Mouse (Mus musculus) embryonic facial prominence, embryonic 11.5 days (tissue): ENCODE data around the gene Eddm3b. TPM values are rescaled to one million over a fixed set of nuclear protein-coding genes. Genes with fewer than 3 reads are reported as not detected.
A peak's percentile ranks its signal among the peaks of the same experiment; 100 is the strongest.

Experiments
- ATAC-seq: fragments of 200-750 bp; cut with Nextera tagmentation; replicated peaks from 2 replicates; pipeline ENCODE4 v1.8.0; 2017; ENCODE audit warnings: low read depth; ENCODE audit not compliant: insufficient number of reproducible peaks, low FRiP score, low TSS enrichment
- DNase-seq: peaks from one replicate; pipeline ENCODE4 v3.0.0-alpha.2; 2015; ENCODE audit warnings: low spot score
- H3K27ac ChIP-seq: fragments of 300-500 bp; sonication (generic); replicated peaks from 2 replicates; pipeline ENCODE4 v1.5.1; 2014; ENCODE audit warnings: mild to moderate bottlenecking, low read depth, low read length, control low read depth
- H3K27me3 ChIP-seq: fragments of 300-500 bp; sonication (generic); 2 replicates; pipeline ENCODE4 v1.6.1; 2014; ENCODE audit warnings: mild to moderate bottlenecking, low read length, moderate library complexity, mixed read lengths; ENCODE audit not compliant: control insufficient read depth, insufficient read depth
- H3K36me3 ChIP-seq: fragments of 300-500 bp; sonication (generic); replicated peaks from 2 replicates; pipeline ENCODE4 v1.6.1; 2014; ENCODE audit warnings: low read depth, mild to moderate bottlenecking, low read length, moderate library complexity, mixed read lengths; ENCODE audit not compliant: control insufficient read depth, insufficient read depth
- H3K4me1 ChIP-seq: fragments of 300-500 bp; sonication (generic); 2 replicates; pipeline ENCODE4 v1.6.1; 2014; ENCODE audit warnings: low read length, mixed read lengths; ENCODE audit not compliant: control insufficient read depth, insufficient read depth
- H3K4me2 ChIP-seq: fragments of 300-500 bp; sonication (generic); 2 replicates; pipeline ENCODE4 v1.6.1; 2014; ENCODE audit warnings: low read depth, mild to moderate bottlenecking, control low read depth, low read length, moderate library complexity
- H3K4me3 ChIP-seq: fragments of 300-500 bp; sonication (generic); 2 replicates; pipeline ENCODE4 v1.5.1; 2014; ENCODE audit warnings: low read depth, low read length, control low read depth
- H3K9ac ChIP-seq: fragments of 300-500 bp; sonication (generic); replicated peaks from 2 replicates; pipeline ENCODE4 v1.6.1; 2014; ENCODE audit warnings: mild to moderate bottlenecking, control low read depth, low read length
- H3K9me3 ChIP-seq: fragments of 300-500 bp; sonication (generic); replicated peaks from 2 replicates; pipeline ENCODE4 v1.6.1; 2016; ENCODE audit warnings: mild to moderate bottlenecking, low read length, inconsistent platforms, mixed read lengths; ENCODE audit not compliant: control insufficient read depth
- WGBS: fragments of 180-500 bp; shearing (Covaris S2); extraction: QIAGEN DNeasy Blood & Tissue Kit; methylation state at CpG from one replicate; pipeline ENCODE4 v1.1.7; 2014; 5-methylcytosine and 5-hydroxymethylcytosine counted together
- polyA plus RNA-seq: library from polyadenylated mRNA; unstranded; fragments of >200 nt; fragmentation: Nextera tagmentation; extraction: Ambion mirVana; gene quantifications from 2 replicates; pipeline ENCODE4 v1.2.1, GENCODE M21; 2014

Gene Eddm3b
- polyA plus RNA-seq, 1 experiment from 2014 or later = not detected

DNA sequence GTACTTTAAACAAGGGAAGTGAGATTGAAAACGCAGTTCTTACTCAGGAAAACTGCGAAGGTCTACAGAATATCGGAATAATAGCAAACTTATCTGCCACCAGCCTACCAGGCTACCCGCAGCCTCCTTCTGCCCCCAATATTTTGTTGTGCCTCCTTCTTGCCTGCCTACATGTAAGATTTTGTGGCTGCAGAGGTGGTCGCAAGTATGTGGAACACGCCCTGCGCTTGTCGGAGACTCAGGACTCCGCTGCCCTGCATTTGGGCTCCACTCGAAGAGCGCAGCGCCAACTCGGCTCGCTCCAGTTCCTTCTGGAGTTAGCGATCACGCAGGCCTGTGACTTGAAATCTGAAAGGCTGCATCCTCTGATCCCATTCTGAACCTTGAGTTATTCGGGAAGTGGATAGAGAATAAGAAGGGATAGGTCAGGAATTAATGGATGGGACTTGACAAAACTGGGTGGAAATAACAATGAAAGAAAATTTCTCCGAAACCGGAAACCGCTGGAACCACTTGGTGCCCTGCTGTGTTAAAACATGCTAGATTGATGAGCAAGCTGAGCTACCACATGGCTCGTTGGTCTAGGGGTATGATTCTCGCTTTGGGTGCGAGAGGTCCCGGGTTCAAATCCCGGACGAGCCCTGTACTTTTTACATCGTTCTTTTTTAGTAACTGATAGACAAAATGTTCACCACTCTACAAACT is 24.0 kb upstream of the Eddm3b start:
- Histone ChIP-seq H3K36me3 (no peaks in the 10 kb centered on the region), H3K27ac (peak overlapping the region; percentile 71), H3K4me3 (peak overlapping the region; percentile 64), H3K4me2 (peak overlapping the region; percentile 70), H3K9ac (peak overlapping the region; percentile 58), H3K4me1 (no peaks in the 10 kb centered on the region), H3K27me3 (no peaks in the 10 kb centered on the region), H3K9me3 (no peaks in the 10 kb centered on the region)
- WGBS = under 1% methylated on average over 27 of the region's 27 CpGs
- ATAC-seq = peak; percentile 32
- peak; percentile 91 for DNase-seq

DNA sequence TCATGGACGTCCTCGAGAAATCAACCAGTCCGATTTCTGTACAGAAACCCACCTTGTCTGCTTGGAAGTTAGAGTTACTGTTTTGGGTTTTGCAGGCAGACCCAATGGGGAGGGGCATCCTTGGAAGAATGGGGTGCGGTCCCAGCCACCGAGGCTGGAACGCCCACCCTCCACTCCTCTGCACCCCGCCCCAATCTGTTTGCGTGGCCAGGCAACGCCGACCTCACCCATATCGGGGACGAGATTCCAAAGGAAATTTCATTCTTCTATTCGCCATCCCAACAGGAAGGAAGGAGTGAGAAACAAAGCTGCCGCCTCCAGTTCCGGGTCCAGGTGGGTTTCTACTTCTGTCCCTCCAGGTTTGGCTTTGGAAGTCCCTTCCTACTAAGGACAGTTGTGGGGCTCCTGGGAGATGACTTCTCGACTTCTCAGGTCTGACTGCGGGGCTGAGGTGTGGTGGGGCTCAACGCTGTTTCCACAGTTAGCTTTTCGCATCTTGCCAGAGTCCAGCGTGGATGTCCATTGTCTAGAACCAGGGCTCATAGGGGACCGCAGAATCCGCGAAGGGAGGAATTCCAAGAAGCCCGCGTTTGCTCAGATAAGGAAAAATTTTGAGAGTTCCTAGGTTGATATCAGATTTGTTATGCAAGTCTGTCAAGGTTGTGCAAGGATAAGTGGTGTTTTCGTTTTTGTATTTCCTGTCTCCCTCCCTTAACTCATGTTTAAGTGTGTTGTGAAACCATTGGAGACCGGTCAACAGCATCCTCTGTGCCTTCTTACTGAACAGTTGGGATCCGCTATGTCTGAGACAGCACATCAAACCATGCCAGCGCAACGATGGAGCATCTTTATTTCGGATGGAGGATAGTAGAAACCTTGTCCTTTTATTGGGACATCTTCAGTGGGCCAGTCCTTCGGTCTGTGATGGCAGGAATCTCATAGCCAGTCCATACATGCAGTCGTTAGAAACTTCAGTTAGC is 23.0 kb upstream of the Eddm3b start, which contains the start of the genes Rnase4 and Ang:
TSS of gene Rnase4 (plus strand) at position 157 of the 980 bp plus-strand sequence.
TSS of gene Ang (plus strand) at position 230 of the 980 bp plus-strand sequence.
- DNase-seq = peak; percentile 67
- Histone ChIP-seq H3K27me3 (no peaks in the 10 kb centered on the region), H3K9ac (peak within 1 kb of the TSS; percentile 58), H3K4me3 (peak within 1 kb of the TSS; percentile 64), H3K4me1 (no peaks in the 10 kb centered on the region), H3K9me3 (no peaks in the 10 kb centered on the region), H3K36me3 (no peaks in the 10 kb centered on the region), H3K27ac (peak within 1 kb of the TSS; percentile 71), H3K4me2 (peak within 1 kb of the TSS; percentile 70)
- ATAC-seq = 0 out of 2 replicates have a peak, but pooled peaks have one; percentile 14
- 9% methylated on average over 33 of the region's 33 CpGs for WGBS

DNA sequence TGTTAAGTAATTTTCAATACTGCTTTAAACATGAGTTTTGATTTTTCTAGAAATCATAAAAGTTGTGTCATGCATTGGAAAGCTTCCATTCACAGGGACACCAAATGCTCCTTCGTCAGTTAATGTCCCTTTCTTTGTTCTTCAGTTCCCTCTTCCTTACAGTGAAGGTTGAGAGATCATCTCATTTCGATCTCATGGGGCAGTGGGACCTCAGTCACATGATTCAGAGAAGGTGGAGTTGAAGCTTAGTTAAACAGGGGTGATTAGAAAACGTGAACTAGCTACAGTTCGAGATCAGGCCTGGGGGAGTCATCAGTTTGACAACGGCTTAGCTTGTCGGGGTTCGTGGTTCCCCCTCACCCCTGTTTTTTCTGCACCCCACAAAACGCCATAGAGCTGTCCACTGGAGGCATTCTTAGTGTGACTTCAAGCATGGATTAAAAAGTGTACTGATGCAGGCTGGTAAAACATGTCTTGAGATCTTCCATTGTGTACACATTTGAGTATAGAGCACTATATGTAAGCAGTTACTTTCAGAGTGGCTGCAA is 22.1 kb upstream of the Eddm3b start:
- H3K9me3 ChIP-seq = no peaks in the 10 kb centered on the region
- no peak overlapping the region for H3K9ac ChIP-seq
- DNase-seq (no peak), ATAC-seq (no peak)
- no peak overlapping the region for H3K4me3 ChIP-seq
- no peaks in the 10 kb centered on the region for H3K4me1 ChIP-seq
- 47% methylated on average over 8 of the region's 8 CpGs for WGBS
- H3K36me3 ChIP-seq = no peaks in the 10 kb centered on the region
- no peak overlapping the region for H3K27ac ChIP-seq
- H3K4me2 ChIP-seq = no peak overlapping the region; the same call in 1 of the 2 replicates
- H3K27me3 ChIP-seq = no peaks in the 10 kb centered on the region

DNA sequence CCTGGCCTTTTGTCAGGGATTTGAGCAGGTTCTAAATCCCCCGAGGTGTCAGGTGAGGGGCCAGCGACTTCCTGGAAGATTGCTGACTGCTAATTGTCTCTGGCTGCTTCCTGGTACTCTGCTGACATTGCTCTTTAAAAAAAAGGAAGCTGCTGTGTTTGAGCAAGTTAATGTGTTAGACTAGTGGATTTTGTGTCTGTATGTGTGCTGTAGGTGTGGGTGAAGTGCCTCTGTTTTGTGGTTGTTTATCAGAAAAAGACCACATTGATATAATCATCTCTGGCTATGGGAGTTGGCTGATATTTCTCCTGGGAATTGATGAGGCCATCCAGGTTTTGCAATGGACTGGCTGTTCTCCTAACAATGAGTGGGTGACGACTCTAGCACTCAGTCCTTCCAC is 20.7 kb upstream of the Eddm3b start:
- no peak overlapping the region for H3K4me2 ChIP-seq
- ATAC-seq = no peak
- no peaks in the 10 kb centered on the region for H3K27me3 ChIP-seq
- no peak overlapping the region for H3K9ac ChIP-seq
- no peaks in the 10 kb centered on the region for H3K4me1 ChIP-seq
- 37% methylated on average over 3 of the region's 3 CpGs for WGBS
- DNase-seq = no peak
- no peaks in the 10 kb centered on the region for H3K9me3 ChIP-seq
- H3K4me3 ChIP-seq = no peak overlapping the region
- no peak overlapping the region for H3K27ac ChIP-seq
- no peaks in the 10 kb centered on the region for H3K36me3 ChIP-seq

DNA sequence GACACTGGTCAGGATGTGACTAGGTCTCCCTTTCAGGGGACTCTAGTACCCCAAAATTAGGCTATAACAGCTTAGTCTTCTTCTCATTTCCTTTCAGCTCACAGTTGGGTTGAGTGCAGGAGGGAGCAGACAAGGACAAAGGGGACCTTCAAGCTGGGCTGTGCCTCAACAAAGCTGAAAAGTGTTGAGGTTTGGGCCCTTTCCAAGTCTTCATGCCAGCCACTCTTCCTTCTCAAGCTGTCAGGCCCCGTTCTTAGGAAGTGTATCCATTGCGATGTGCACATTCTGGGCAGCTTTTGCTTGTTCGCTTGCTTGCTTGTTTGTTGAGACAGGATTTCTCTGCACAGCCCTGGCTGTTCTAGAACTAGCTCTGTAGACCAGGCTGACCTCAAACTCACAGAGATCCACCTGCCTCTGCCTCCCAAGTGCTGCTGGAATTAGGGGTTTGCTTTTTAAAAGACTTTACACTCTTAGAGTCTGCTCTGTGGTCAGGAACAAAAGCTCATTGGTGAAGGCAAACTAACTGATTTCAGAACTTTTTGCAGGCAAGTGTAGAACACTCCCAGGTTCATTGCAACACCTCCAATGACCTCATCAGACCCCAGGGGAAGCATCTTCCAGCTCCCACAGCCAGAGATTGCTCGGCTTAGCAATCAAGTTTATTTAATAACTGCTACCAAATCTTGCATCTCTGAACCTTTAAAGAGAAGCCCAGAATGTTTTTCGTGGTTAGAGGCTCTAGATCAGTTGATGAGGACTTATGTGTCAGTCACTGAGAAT is 19.9 kb upstream of the Eddm3b start:
- Histone ChIP-seq H3K4me3 (no peak overlapping the region), H3K9ac (no peak overlapping the region), H3K4me2 (no peak overlapping the region), H3K36me3 (no peaks in the 10 kb centered on the region), H3K4me1 (no peaks in the 10 kb centered on the region), H3K9me3 (no peaks in the 10 kb centered on the region), H3K27ac (no peak overlapping the region), H3K27me3 (no peaks in the 10 kb centered on the region)
- WGBS = 83% methylated on average over 5 of the region's 5 CpGs
- ATAC-seq = no peak
- no peak for DNase-seq

DNA sequence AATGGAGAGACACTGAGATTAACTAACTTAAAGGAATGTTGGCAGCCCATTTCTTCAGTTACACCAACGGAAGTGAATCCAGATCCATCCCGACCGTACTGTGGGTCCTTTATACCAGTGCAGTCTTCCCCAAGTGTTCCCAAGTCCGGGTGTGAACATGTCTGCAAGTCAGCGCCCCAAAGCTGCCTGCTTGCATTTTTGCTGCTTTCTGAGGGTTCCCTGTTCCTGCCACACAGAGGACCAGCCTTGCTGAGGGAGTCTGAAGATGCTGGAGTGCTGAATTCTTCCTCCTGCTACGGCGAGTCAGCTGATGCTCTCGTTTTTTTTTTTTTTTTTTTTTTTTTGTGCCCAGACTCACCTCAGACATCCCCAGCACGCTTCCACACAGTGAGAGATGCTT is 19.3 kb upstream of the Eddm3b start:
- Histone ChIP-seq H3K9me3 (no peaks in the 10 kb centered on the region), H3K27me3 (no peaks in the 10 kb centered on the region), H3K36me3 (no peaks in the 10 kb centered on the region), H3K27ac (no peak overlapping the region), H3K9ac (no peak overlapping the region), H3K4me3 (no peak overlapping the region), H3K4me1 (no peaks in the 10 kb centered on the region), H3K4me2 (no peak overlapping the region)
- DNase-seq (no peak), ATAC-seq (no peak)
- WGBS = 73% methylated on average over 8 of the region's 9 CpGs

DNA sequence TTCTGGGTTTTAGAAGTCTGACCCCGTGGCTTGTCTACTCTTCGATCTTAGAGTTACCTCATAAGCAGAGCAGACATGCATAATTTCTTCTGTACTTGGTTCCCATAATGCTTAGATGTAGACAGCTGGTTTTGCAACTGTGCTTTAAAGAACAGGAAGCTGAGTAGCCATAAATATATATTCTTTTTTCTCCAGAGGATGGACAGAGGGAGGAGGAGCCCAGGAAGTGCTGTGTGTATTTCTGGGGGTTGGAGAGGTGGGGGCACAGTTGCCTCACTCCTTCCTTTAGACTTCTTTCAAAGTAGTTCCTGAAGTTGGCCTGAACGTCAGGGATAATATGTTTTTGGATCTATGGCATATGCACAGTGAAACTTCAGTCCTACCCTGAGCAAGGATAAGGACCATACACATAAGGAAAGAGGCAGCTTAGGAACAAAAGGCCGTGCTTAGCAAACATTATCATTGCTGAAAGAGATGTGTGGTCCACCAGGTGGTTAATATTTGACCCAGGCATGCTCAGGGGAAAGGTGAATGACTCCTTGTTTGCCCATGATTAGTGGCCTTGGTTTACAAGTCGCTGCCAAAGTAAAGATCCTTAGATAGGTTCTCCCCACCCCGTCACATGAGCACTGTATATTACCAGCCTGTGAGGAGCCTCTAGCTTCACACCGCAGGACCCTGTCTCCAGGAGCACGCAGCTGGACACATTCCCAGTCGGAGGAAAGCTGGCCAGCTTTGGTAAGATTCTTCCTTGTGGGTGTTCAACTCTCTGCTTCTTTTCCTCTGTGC is 18.3 kb upstream of the Eddm3b start:
- H3K27ac ChIP-seq = no peak overlapping the region
- WGBS = 71% methylated on average over 9 of the region's 9 CpGs
- H3K4me3 ChIP-seq = no peak overlapping the region
- H3K36me3 ChIP-seq = no peaks in the 10 kb centered on the region
- no peaks in the 10 kb centered on the region for H3K9me3 ChIP-seq
- H3K27me3 ChIP-seq = no peaks in the 10 kb centered on the region
- DNase-seq (no peak), ATAC-seq (no peak)
- no peak overlapping the region for H3K9ac ChIP-seq
- no peaks in the 10 kb centered on the region for H3K4me1 ChIP-seq
- no peak overlapping the region for H3K4me2 ChIP-seq
